ENCODE assay signal across 25 mouse cellular contexts in the genomic region with DNA sequence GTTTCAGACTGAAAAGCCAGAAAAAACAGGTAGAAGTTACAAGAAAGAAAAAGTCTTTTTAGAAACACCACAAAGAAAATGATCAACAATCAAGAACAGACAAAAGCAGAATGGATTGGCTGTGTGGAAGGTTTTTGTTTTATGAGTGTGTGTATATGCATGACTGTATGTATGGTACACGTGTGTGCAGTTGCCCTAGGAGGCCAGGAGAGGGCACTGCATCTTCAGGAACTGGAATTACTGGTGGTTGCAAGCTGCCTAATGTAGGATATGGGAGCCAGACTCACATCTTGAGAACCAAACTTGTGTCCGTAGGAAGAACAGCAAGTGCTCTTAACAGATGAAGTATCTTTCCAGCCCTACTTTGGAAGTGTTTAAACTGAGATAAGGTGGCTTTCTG. TPM values are rescaled to one million over a fixed set of nuclear protein-coding genes. Genes with fewer than 3 reads are reported as not detected.
DNase-seq lines count a peak whose midpoint lies in the region; ATAC-seq and TF ChIP-seq lines count a peak whose summit lies in the region.
"Had no signal": no experiment of that assay in that cellular context is flagged by ENCODE, and none has a peak within 500 bp of the region (broad histone marks: within the 10 kb centered on the region; RNA-seq: fewer than 3 reads in every experiment).

No protein-coding gene starts in this region.

- H3K4me2 ChIP-seq in liver, embryonic 14.5 days (ENCODE audit: low read depth): no peak overlapping the region
- H3K4me2 ChIP-seq in liver, embryonic 12.5 days: no peak overlapping the region
- H3K4me2 ChIP-seq: hindbrain, embryonic 15.5 days; limb, embryonic 12.5 days; midbrain, embryonic 11.5 days; neural tube, embryonic 15.5 days had no signal

- H3K4me3 ChIP-seq in liver, embryonic 14.5 days (ENCODE audit: insufficient read depth in 1 of 2, low read depth in 2 of 2, low read length in 2 of 2): no peak overlapping the region
- no peak overlapping the region for H3K4me3 ChIP-seq in liver, embryonic 12.5 days
- H3K4me3 ChIP-seq in cortical plate, adult 2 months (ENCODE audit: insufficient read depth, low read length): no peak overlapping the region
- H3K4me3 ChIP-seq: forebrain, embryonic 10.5 days; hindbrain, embryonic 15.5 days; left cerebral cortex, adult 2 months; limb, embryonic 12.5 days; neural tube, embryonic 15.5 days had no signal

- TF ChIP-seq EP300 in liver, embryonic 14.5 days (IDR thresholded peaks at IDR 0.05; ENCODE audit: low read depth): no peak

- no peaks in the 10 kb centered on the region for H3K36me3 ChIP-seq in liver, embryonic 14.5 days (replicated peaks; ENCODE audit: control insufficient read depth, insufficient read depth, low read depth)
- no peaks in the 10 kb centered on the region for H3K36me3 ChIP-seq in liver, embryonic 12.5 days
- H3K36me3 ChIP-seq: hindbrain, embryonic 15.5 days; limb, embryonic 12.5 days; neural tube, embryonic 15.5 days had no signal

- peak; percentile 43 for DNase-seq in heart, adult 11 months
- no peak for DNase-seq in heart, adult 18-20 months
- DNase-seq in liver, embryonic 14.5 days (ENCODE audit: low read depth in 3 of 3, low spot score in 3 of 3): no peak
- DNase-seq in CD4-positive helper T cell, adult 2 months (ENCODE audit: low read depth, low spot score): peak; percentile 12
- no peak for DNase-seq in right cerebral cortex, postnatal 36 days (ENCODE audit: low spot score in 2 of 2)
- DNase-seq: adrenal gland, postnatal 14 days; B cell, adult 2 months; cerebellum, adult 11-12 months; heart, postnatal 14 days; kidney, adult 9 months; right cerebral cortex, postnatal 4 days had no signal

- H3K27ac ChIP-seq in liver, embryonic 14.5 days: no peak overlapping the region
- H3K27ac ChIP-seq in liver, embryonic 12.5 days: no peak overlapping the region
- H3K27ac ChIP-seq in cortical plate, adult 2 months (ENCODE audit: insufficient read depth, low read length): no peak overlapping the region
- H3K27ac ChIP-seq: forebrain, embryonic 10.5 days; hindbrain, embryonic 15.5 days; left cerebral cortex, adult 2 months; limb, embryonic 12.5 days; macrophage; neural tube, embryonic 15.5 days had no signal

- no peak for ATAC-seq in liver, embryonic 14.5 days (ENCODE audit: insufficient read depth)
- ATAC-seq in liver, embryonic 12.5 days: no peak
- no peak for ATAC-seq in erythroblast, adult 5-6 weeks (replicated peaks; ENCODE audit: low FRiP score, poor library complexity, severe bottlenecking)
- ATAC-seq: activated CD4-positive, CD25-positive, alpha-beta regulatory T cell, adult 4 months had no signal

- peak; percentile 23; the same call in 1 of the 2 replicates for TF ChIP-seq CTCF in liver, embryonic 14.5 days (IDR thresholded peaks at IDR 0.05; ENCODE audit: low read depth)
- 0 out of 2 replicates have a peak, but pooled peaks have one; percentile 4 for TF ChIP-seq CTCF in cortical plate, adult 2 months (IDR thresholded peaks at IDR 0.05; ENCODE audit: extremely low read depth, insufficient read depth, low read length)

- TF ChIP-seq POLR2A in cortical plate, adult 2 months (IDR thresholded peaks at IDR 0.05; ENCODE audit: extremely low read depth, insufficient read depth, low read length): no peak

- no peaks in the 10 kb centered on the region; the same call in 1 of the 2 replicates for H3K9me3 ChIP-seq in liver, embryonic 14.5 days (ENCODE audit: control insufficient read depth, low read length)
- H3K9me3 ChIP-seq in liver, embryonic 12.5 days (replicated peaks): no peaks in the 10 kb centered on the region
- H3K9me3 ChIP-seq: hindbrain, embryonic 15.5 days; limb, embryonic 12.5 days; neural tube, embryonic 15.5 days had no signal

- no peak overlapping the region for H3K9ac ChIP-seq in liver, embryonic 14.5 days (replicated peaks)
- H3K9ac ChIP-seq in liver, embryonic 12.5 days: no peak overlapping the region
- H3K9ac ChIP-seq: hindbrain, embryonic 15.5 days; limb, embryonic 12.5 days; neural tube, embryonic 15.5 days had no signal

- no peaks in the 10 kb centered on the region for H3K27me3 ChIP-seq in liver, embryonic 14.5 days (ENCODE audit: control insufficient read depth, insufficient read depth, low read length)
- 0 out of 2 replicates have a peak, but pooled peaks cover 5% of the 10 kb centered on the region for H3K27me3 ChIP-seq in liver, embryonic 12.5 days (replicated peaks)
- H3K27me3 ChIP-seq: hindbrain, embryonic 15.5 days; neural tube, embryonic 15.5 days had no signal

- H3K4me1 ChIP-seq in liver, embryonic 14.5 days (replicated peaks; ENCODE audit: control insufficient read depth in 2 of 2, insufficient read depth in 2 of 2, low read length in 1 of 2): peaks cover 0 to 10% of the 10 kb centered on the region in 2 experiments; a peak in 3 of 4 replicates
- H3K4me1 ChIP-seq in liver, embryonic 12.5 days: peaks cover 14% of the 10 kb centered on the region; the same call in 1 of the 2 replicates
- H3K4me1 ChIP-seq in cortical plate, adult 2 months (ENCODE audit: control insufficient read depth, insufficient read depth, low read length): no peaks in the 10 kb centered on the region

- 66% methylated on average over 2 of the region's 2 CpGs for WGBS in liver, embryonic 14.5 days (ENCODE audit: insufficient replicate concordance)
- WGBS in liver, embryonic 12.5 days (ENCODE audit: insufficient replicate concordance): 71% methylated on average over 2 of the region's 2 CpGs

RNA-seq across cellular contexts. Expression of a gene that starts 2.1 kb away (rescaled TPM):
- total RNA-seq in heart, adult 18-20 months (2021): under 1 TPM; 0.25 to 0.31 TPM
- 0.11 and 0.31 TPM in 2 replicates for polyA plus RNA-seq in liver, embryonic 14.5 days (2012; rRNA removed)
- 0.29 and 0.39 TPM in 2 replicates for polyA plus RNA-seq in liver, embryonic 14.5 days (2014; fragmentation: Nextera tagmentation; extraction: Ambion mirVana)
- 0.13 and 0.19 TPM in 2 replicates for polyA plus RNA-seq in liver, embryonic 12.5 days (2016; fragmentation: Nextera tagmentation; extraction: Ambion mirVana)
- polyA plus RNA-seq in cortical plate, adult 2 months (2012; rRNA removed): 0.85 and 0.90 TPM in 2 replicates
- 0.63 TPM in 1 of 2 replicates, not detected in the other for total RNA-seq in erythroblast, adult 5-6 weeks (2015; ENCODE audit: low replicate concordance)
- total RNA-seq in erythroblast, adult 5-6 weeks (2017; ENCODE audit: low replicate concordance): not detected in 2 replicates
- polyA plus RNA-seq: macrophage had no signal

RNA-seq across cellular contexts. Expression of a gene that starts 28.0 kb away (rescaled TPM):
- total RNA-seq in heart, adult 18-20 months (2021): 100 to 1,000 TPM; 157 to 166 TPM
- 8.9 and 21.6 TPM in 2 replicates for polyA plus RNA-seq in liver, embryonic 14.5 days (2012; rRNA removed)
- 41.8 and 44.9 TPM in 2 replicates for polyA plus RNA-seq in liver, embryonic 14.5 days (2014; fragmentation: Nextera tagmentation; extraction: Ambion mirVana)
- 63.0 and 63.2 TPM in 2 replicates for polyA plus RNA-seq in liver, embryonic 12.5 days (2016; fragmentation: Nextera tagmentation; extraction: Ambion mirVana)
- polyA plus RNA-seq in cortical plate, adult 2 months (2012; rRNA removed): 61.1 and 63.8 TPM in 2 replicates
- total RNA-seq in erythroblast, adult 5-6 weeks (2015; ENCODE audit: low replicate concordance): 13.8 and 26.5 TPM in 2 replicates
- 14.5 and 20.2 TPM in 2 replicates for total RNA-seq in erythroblast, adult 5-6 weeks (2017; ENCODE audit: low replicate concordance)

RNA-seq across cellular contexts. Expression of a gene that starts 59.9 kb away (rescaled TPM):
- not detected for total RNA-seq in heart, adult 18-20 months (2021)
- not detected in 2 replicates for polyA plus RNA-seq in liver, embryonic 14.5 days (2012; rRNA removed)
- polyA plus RNA-seq in liver, embryonic 14.5 days (2014; fragmentation: Nextera tagmentation; extraction: Ambion mirVana): not detected in 2 replicates
- polyA plus RNA-seq in liver, embryonic 12.5 days (2016; fragmentation: Nextera tagmentation; extraction: Ambion mirVana): not detected in 2 replicates
- 0.13 TPM in 1 of 2 replicates, not detected in the other for polyA plus RNA-seq in cortical plate, adult 2 months (2012; rRNA removed)
- total RNA-seq in erythroblast, adult 5-6 weeks (2015; ENCODE audit: low replicate concordance): not detected in 2 replicates
- total RNA-seq in erythroblast, adult 5-6 weeks (2017; ENCODE audit: low replicate concordance): not detected in 2 replicates
- total RNA-seq: adrenal gland, postnatal 14 days; gastrocnemius, adult 8-10 months; heart, postnatal 14 days; layer of hippocampus, adult 18-20 months; left cerebral cortex, adult 2 months had no signal
- polyA plus RNA-seq: activated CD4-positive, CD25-positive, alpha-beta regulatory T cell, adult 4 months; forebrain, embryonic 10.5 days; limb, embryonic 12.5 days; liver, embryonic 16.5 days; midbrain, embryonic 11.5 days had no signal

Comparison
In these comparisons a context has a peak if more than half of its experiments do, and no peak if none do; other contexts are left out.
1. DNase-seq: peak in heart, adult 11 months (single experiment) and CD4-positive helper T cell, adult 2 months (single experiment); none in heart, adult 18-20 months (0 of 2), liver, embryonic 14.5 days (0 of 3) and right cerebral cortex, postnatal 36 days (0 of 2).